Mouse (Mus musculus) heart, postnatal 0 days (tissue): Measurements from ENCODE around the gene Rdx.

Source experiments
- CTCF ChIP-seq: IDR thresholded peaks from 2 replicates; pipeline ENCODE4 v1.5.1; 2016; ENCODE audit warnings: antibody characterized with exemption, control low read depth, low read depth
- EP300 ChIP-seq: IDR thresholded peaks from 2 replicates; pipeline ENCODE4 v1.6.1; 2016; ENCODE audit warnings: antibody characterized with exemption, low read depth

DNA sequence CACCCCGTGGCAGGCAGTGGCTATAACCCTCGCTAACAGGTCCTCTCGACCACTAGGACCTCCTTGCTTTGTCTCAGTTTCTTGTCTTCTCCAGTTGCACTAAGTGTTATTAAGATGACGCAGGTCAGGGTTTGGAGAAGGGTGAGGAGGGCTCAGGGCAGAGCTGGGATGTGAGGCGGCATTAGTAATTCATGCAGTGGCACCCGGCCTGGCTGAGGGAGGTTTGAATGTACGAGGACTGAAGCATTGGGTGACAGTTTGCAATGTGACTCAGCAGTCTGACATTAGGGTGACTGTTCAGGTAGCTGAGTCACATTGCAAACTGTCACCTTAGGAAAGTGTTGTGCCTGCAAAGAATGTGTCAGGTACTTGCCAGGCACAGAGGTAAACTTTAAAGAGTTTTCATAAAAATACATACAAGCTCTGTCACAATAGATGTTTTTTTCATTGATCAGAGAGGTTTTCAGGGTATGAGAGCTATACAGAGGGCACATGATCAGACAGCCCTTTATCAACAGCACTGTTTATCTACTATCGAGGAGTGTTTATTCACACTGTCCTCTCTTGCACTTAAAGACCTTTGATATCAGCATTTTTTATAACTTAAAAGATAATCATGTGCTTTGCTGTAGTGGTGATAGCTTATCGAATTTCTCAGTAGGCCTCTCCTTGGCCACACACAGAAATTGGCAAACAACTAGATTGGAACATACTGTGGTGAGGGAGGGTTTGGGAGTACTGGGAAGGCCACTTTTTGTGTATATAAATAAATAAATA is 56.7 kb downstream of the Rdx start:
- no peak for TF ChIP-seq CTCF
- no peak for TF ChIP-seq EP300
